Mouse (Mus musculus) inflammation-experienced regulatory T-cells, adult 6 months (primary cell): ENCODE measurements around the gene Hs2st1. TPM values are rescaled to one million over a fixed set of nuclear protein-coding genes. Genes with fewer than 3 reads are reported as not detected.

Experiments
- ATAC-seq: one replicate; pipeline ENCODE4 v1.8.0; 2017
- polyA plus RNA-seq, 3 experiments: library from polyadenylated mRNA; unstranded; fragments of 100-300 nt; shearing (Covaris generic); gene quantifications; one replicate each; pipeline ENCODE4 v1.2.1; 2017

The Hs2st1 gene
- polyA plus RNA-seq, 3 experiments from 2014 or later: 1.8 to 3.7 (median 3.5) TPM

GRCm38 (mm10) chr3:144434276-144434675 lies 135.7 kb downstream of the Hs2st1 start:
- no peak for ATAC-seq

GRCm38 (mm10) chr3:144433039-144433438 lies 136.9 kb downstream of the Hs2st1 start:
- no peak for ATAC-seq

- peak; percentile 79 for ATAC-seq
These were observed 137.8 kb downstream of the Hs2st1 start for GRCm38 (mm10) chr3:144432143-144432577.

GRCm38 (mm10) chr3:144428514-144429431 lies 141.2 kb downstream of the Hs2st1 start:
- ATAC-seq: no peak

GRCm38 (mm10) chr3:144425041-144425448 lies 144.9 kb downstream of the Hs2st1 start:
- no peak for ATAC-seq

- ATAC-seq: no peak
These were observed 148.4 kb downstream of the Hs2st1 start for GRCm38 (mm10) chr3:144421404-144422180.

- no peak for ATAC-seq
These were observed 156.2 kb downstream of the Hs2st1 start for GRCm38 (mm10) chr3:144413821-144414220.

GRCm38 (mm10) chr3:144412538-144413272 lies 157.3 kb downstream of the Hs2st1 start:
- ATAC-seq: peak; percentile 86

- no peak for ATAC-seq
These were observed 158.2 kb downstream of the Hs2st1 start for GRCm38 (mm10) chr3:144411650-144412278.

- peak; percentile 47 for ATAC-seq
These were observed 158.9 kb downstream of the Hs2st1 start for GRCm38 (mm10) chr3:144411051-144411542.

- ATAC-seq: no peak
These were observed 161.0 kb downstream of the Hs2st1 start for GRCm38 (mm10) chr3:144408953-144409352.

GRCm38 (mm10) chr3:144405331-144405730 lies 164.7 kb downstream of the Hs2st1 start:
- ATAC-seq: no peak

- peak; percentile 83 for ATAC-seq
These were observed 168.7 kb downstream of the Hs2st1 start for GRCm38 (mm10) chr3:144401292-144401691.

GRCm38 (mm10) chr3:144400870-144401269 lies 169.1 kb downstream of the Hs2st1 start:
- no peak for ATAC-seq

GRCm38 (mm10) chr3:144400374-144400773 lies 169.6 kb downstream of the Hs2st1 start:
- ATAC-seq: no peak

GRCm38 (mm10) chr3:144399358-144400096 lies 170.5 kb downstream of the Hs2st1 start:
- ATAC-seq: peak; percentile 62

- ATAC-seq: no peak
These were observed 171.8 kb downstream of the Hs2st1 start for GRCm38 (mm10) chr3:144398166-144398565.

GRCm38 (mm10) chr3:144396478-144396877 lies 173.5 kb downstream of the Hs2st1 start:
- no peak for ATAC-seq

- ATAC-seq: no peak
These were observed 175.5 kb downstream of the Hs2st1 start for GRCm38 (mm10) chr3:144394454-144394943.

GRCm38 (mm10) chr3:144386446-144386845 lies 183.5 kb downstream of the Hs2st1 start:
- no peak for ATAC-seq

- ATAC-seq: no peak
These were observed 185.3 kb downstream of the Hs2st1 start for GRCm38 (mm10) chr3:144384648-144385047.
